Mouse (Mus musculus) naive thymus-derived CD4-positive, alpha-beta T cell, adult 2 months (primary cell): ENCODE results near the gene Tceanc2.

Experiments used
- DNase-seq: peaks from one replicate; pipeline ENCODE4 v3.0.0-alpha.2; 2011; ENCODE audit warnings: low read depth

Tceanc2 gene

GRCm38 (mm10) chr4:107178830-107179490, at the start of gene Tceanc2:
Tceanc2 (minus strand) TSS chr4:107179116.
- peak; percentile 86 for DNase-seq

DNA sequence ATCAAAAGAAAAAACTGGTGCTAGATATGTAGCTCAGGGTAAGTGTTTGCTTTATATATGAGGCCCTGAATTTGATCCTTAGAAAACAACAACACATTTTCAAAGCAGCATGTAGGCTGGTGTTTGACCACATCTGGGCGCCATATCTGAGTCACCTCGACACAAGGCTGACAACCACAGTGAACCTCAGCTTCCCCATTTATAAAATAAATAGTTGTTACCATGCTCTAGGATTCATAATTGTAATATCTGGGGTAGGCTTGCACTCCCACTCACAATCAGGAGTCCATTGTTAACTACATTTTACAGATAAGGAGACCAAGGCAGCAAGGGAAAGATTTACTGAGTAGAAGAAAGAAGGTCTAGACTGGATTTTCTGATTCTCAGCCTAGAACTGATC, 47.4 kb upstream of the Tceanc2 start:
- DNase-seq: no peak

DNA sequence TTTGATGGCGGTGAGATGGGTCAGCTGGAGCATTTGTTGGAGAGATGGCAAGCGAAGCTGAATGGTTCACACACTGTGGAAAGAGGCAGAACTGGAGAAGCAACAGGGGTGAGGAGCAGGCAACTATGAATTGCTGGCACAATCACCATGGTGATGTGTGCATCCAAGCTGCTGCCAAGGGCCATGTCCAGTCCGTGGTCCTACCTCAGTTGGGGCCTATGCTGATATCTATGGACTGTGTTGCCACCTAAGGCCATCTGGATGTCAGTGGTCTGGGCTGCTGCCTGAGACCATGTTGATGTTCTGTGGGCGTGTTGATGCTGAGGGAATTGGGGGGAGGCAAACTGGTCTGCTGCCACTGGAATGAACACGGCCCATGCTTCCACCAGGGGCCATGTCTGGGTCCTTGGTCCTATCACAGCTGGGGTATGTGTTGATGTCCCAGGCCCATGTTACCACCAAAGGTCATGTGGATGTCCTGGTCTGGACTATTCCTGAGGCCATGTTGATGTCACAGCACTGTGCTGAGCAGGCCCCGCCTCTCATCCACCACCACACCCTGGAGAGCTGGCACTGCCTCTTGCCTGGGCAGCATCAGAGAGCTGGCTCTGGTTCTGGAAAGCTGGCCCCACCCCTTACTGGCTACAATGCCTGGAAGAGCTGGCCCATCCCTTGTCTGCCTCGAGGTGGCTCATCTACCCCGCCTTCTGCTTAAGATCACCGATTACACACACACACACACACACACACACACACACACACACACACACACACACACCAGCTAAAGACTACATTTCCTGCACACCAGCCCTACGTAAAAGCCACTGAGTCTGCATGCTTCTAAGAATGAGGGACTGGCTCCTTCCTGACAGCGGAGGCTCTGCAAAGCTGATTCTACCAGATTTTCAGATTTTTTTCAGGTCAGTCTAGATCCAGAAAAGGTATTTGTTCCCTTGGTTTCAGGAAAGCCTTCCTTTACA, 44.6 kb upstream of the Tceanc2 start:
- peak; percentile 53 for DNase-seq

DNA sequence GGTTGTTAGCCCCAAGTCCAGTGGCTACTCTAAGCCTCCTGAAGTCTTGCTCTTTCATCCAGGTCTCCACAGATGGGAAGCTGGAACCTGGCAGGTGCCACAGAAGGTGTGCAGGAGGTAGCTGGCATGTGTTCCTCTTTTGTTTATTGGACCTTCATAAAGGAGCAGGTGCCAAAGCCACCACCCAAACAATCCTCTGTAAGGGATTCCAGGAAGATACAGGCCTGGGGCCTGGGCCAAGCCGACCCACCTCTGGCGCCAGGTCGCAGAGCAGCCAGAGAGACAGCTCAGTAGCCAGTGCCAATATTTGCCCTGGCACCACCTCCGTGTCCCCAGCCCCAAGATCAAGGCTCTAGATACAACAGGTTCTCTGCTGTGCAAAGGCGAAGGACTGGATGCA, 42.6 kb upstream of the Tceanc2 start:
- DNase-seq: no peak

DNA sequence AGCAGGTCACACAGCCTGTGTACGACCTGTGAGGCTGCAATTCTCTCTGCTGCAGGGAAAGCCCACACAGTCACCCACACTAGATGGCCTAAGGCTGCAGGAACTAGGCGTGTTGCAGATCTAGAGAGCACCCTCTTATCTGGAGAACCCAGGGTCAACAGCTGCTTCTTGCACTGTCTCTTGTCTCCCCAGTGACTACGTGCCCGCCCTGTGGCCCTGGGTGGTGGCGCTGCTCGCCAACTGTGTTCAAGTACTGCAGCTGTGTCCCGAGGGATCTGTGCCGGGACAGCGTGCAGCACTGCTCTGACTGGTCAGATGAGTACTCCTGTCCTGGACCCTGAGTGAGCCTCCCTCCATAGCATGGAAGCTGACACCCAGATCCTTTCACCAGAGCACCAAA, 38.7 kb upstream of the Tceanc2 start:
- DNase-seq: no peak

- DNase-seq: no peak
Measured at GRCm38 (mm10) chr4:107213279-107214011, 34.5 kb upstream of the Tceanc2 start.

GRCm38 (mm10) chr4:107211936-107212335, 33.0 kb upstream of the Tceanc2 start:
- DNase-seq: no peak

GRCm38 (mm10) chr4:107211465-107211864, 32.5 kb upstream of the Tceanc2 start:
- DNase-seq: no peak

DNA sequence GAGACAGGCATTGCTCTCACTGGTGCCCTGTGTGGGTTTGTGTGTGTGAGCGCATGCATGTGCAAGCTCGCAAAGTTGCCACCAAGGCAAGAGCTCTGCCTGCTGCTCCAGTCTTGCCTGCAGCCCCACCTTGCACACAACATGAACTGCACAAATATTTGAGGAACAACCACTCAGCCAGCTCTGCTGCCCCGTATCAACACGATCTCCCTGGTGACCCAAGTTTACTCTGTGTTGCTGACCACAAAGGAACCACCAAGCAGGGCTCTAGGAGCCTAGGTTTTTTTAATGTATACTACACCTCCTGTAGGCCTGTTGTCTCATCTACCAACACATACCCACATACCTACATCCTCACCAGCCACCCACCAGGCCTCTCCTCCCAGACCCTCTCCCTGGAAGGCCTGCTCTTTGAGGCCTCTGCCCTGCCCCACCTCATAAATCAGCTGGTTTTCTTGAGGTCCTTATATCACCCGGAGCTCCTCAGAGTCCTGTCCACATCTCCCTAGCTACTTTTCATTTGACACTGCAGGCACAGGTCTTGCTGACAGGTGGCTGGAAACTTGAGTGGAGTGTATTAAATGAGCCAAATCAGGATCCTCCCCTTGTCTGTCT, 31.7 kb upstream of the Tceanc2 start:
- no peak for DNase-seq

GRCm38 (mm10) chr4:107208880-107209279, 30.0 kb upstream of the Tceanc2 start, which contains the start of gene Ldlrad1:
Ldlrad1 (plus strand) TSS chr4:107209180.
- no peak for DNase-seq

DNA sequence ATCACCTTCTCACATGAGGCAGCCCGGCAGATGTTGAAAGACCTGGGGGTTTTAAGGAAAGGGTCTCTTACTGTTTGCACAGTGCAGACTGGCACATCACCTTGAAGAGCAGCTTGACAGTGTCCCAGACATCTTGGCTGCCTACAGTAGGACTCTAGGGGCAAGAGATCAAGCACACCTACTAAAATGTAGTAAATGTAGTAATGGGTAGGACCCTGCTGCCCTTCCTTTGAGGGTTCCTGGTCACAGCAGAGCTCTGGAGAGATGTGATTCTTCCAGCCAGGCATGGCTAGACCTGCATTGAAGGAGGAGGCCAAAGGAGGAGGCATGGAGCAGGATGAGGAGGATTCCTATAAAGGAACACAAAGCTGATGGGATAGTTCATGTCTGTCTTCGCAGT, 28.1 kb upstream of the Tceanc2 start:
- DNase-seq: no peak

- no peak for DNase-seq
Measured at GRCm38 (mm10) chr4:107203001-107203400, 24.1 kb upstream of the Tceanc2 start.

DNA sequence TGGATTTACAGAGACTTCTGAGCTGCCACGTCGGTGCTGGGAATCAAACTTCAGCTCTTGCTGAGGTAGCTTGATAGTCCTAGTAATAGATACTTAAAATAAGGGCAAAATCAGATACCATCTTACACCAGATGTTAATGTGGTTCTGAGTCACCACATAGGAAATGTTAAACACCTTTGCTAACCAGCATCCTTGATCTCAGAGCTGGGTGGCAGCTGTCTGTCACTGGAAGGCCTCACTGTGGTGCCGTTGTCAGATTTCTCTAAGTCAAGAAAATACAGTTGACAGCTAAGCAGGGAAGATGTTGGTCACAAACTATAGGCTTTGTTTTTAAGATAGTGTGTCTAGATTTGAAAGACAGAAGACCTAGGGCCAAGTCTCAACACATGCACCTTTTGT, 22.9 kb upstream of the Tceanc2 start:
- peak; percentile 30 for DNase-seq

DNA sequence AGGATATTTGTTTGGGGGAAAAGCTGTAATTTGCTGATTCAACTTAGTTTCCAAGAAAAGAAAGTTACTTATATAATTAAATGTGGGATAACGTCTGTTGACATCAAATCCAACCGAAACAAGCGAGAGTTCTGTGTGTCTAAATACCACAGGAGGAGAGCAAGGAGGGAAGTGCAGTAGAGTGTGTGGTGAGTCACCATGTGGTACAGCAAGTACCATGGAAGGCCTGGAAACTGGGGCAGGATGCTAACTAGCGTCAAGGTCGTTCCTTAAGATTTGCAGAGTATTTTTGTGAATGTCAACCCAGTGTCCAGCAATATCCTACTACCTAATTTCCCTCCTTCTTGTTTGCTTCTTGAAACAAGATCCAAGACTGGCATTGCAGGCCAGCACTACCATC, 19.2 kb upstream of the Tceanc2 start:
- no peak for DNase-seq

DNA sequence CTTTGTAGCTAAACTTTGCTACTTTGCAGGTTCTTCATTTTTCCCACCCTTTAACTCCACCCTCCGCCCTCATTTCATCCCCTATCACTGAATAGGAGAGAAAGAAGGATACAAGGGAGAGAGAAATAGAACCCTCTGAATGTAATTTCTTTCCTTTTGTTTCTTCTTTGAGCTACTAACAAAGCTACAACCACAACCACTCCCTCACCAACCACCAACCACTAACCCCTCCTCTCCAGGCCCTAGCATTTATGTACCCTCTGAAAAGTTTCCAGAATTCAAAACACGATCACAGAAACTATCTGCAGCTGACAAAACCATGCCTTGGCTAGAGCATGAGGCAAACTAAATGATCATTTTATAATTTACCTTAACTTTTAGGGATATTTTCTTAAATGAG, 17.5 kb upstream of the Tceanc2 start:
- peak; percentile 38 for DNase-seq

DNA sequence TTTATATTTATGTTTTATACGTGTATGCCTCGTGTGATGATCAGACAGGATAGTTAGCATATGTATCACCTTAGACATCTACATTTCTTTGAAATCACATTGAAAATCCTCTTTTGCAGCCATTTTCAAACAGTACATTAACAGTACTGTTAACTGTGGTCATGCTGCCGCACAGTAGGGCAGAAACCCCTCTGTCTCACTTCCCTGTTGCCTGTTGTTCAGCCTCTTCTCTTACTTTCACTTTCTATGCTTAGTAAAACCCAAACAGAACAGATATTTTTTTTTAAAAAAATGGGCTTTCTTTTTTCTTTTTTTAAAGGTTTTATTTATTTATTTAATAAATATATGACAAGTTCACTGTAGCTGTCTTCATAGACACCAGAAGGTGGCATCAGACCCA, 14.9 kb upstream of the Tceanc2 start:
- no peak for DNase-seq

DNA sequence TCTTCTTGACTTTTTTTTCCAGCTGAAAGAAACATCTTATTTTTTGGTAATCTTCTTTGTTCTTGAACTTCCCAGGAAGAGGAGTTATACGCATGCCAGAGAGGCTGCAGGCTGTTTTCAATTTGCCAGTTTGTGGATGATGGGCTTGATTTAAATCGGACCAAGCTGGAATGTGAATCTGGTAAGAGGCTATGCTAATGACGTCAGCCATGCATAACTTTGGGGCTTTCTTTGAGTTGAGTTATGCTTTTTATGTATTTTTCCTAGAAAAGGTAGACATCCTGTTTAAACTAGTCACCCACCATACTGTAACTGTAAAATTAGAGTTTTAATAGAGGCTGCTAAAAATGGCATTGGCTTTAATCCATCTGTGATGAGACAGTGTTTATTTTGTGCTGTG, 6.8 kb upstream of the Tceanc2 start:
- DNase-seq: no peak

GRCm38 (mm10) chr4:107183203-107183602, 4.3 kb upstream of the Tceanc2 start:
- no peak for DNase-seq

GRCm38 (mm10) chr4:107182796-107183195, 3.9 kb upstream of the Tceanc2 start:
- DNase-seq: no peak

DNA sequence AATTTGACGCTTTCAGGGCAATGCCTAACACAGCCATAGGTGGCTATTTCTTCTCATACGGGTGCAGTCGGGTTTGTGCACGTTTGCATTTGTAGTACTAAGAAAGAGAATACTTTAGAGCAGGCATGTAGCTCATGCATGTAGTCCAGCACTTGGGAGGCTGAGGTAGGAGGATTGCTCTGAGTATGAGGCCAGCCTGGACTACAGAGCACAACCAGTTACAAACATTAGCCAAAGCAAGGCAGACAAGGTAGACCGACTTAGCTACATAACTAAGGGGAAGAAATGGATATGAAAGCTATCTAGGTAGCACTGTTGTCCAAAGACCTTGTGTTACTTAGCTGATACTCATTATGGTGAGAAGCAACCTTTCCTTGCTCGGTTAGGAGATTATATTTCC, 3.0 kb upstream of the Tceanc2 start:
- no peak for DNase-seq

GRCm38 (mm10) chr4:107180746-107181145, 1.8 kb upstream of the Tceanc2 start:
- no peak for DNase-seq

DNA sequence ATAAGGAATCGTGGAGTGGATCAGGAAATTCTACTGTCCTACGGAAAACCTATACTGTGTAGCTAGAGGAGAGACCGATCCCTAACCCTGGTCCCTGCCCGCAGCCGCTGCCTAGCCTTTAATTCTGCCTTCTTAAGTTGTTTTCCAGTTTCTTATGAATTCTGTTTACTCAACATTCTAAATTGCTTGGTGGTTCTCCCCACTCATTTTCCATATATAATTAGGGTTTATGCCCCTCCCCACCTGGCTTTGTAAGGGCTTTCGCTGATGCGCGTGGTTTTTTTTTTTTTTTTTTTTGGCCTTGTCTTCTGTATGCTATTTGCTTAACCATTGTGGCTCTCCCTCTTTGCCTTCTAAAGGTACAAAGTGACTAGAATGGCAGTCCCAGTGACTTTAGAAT, 645 bp upstream of the Tceanc2 start:
- no peak for DNase-seq
